Mouse (Mus musculus) left cerebral cortex, postnatal 10 days (tissue): ENCODE data around the gene Angpt4. TPM values are rescaled to one million over a fixed set of nuclear protein-coding genes. Genes with fewer than 3 reads are reported as not detected.

Experiments
- DNase-seq, 2 experiments: peaks; one replicate each; pipeline ENCODE4 v3.0.0; 2021 to 2022; ENCODE audit warnings: low spot score in 2 of 2, mixed read lengths in 1 of 2; ENCODE audit errors: extremely low spot score in 1 of 2
- intact Hi-C: fragments of 180-260 bp; cut with DNase I; formaldehyde crosslinking; loops from one replicate; pipeline ENCODE4 v1.15.1; 2025
- total RNA-seq, 2 experiments: library from RNA; stranded (reverse); gene quantifications; 2 replicates each; pipeline ENCODE4 v1.2.3; 2021

The Angpt4 gene
- total RNA-seq, 2 experiments from 2014 or later: 0.19 TPM; not detected in 1

DNA sequence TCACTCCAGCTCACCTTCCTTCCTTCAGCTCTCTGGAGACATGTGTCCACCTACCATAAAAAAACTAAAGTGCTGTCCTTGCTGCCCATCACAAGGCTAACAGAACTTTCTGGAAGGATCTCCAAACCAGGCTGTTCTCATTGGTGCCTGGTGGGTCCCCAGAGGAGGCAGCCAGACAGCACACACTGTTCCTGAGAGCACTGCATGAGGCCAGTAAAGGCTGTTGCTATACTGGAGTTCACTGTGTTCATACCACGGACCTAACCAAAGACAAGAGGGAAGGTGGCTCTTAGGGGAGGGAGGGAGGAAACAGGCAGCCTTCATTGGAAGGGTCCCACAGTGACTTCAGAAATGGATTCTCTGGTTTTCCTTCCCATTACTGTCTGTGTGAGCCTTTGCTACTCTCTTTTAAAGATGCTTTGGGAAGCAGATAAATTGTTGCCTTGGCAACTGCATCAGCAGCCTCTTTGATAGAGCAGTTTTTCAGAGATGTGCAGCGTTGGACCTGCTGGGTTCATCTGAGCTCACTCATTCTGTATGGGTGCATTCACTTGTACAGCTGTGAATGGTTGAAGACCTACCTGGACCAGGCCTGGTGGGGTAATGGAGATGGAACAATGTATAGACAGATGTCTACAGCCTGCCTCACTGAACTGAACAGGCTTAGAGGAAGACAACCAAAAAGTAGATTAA lies 38.2 kb downstream of the Angpt4 start:
- DNase-seq: peak in 1 of 2 experiments; percentile 53
- intact Hi-C loops: no loop called here

DNA sequence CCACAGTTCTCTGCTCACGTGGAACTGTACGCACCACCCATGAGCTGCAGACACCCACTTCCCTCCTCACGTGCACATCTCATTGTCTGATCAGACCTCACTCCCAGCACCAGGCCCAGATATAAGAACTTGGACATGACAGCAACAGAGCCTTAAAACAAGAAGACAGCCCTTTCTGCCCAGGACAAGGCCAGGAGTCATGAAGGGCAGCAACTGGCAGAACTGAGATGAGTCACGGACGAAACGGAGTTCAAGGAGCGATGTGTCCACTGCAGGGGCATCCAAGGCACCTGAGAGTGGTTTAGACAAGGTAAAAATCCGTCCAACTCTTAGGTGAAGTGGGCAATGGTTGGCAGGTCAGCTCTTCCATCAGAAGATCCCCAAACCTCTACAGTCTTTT lies 42.7 kb downstream of the Angpt4 start:
- intact Hi-C loops: no loop called here
- DNase-seq: no peak

DNA sequence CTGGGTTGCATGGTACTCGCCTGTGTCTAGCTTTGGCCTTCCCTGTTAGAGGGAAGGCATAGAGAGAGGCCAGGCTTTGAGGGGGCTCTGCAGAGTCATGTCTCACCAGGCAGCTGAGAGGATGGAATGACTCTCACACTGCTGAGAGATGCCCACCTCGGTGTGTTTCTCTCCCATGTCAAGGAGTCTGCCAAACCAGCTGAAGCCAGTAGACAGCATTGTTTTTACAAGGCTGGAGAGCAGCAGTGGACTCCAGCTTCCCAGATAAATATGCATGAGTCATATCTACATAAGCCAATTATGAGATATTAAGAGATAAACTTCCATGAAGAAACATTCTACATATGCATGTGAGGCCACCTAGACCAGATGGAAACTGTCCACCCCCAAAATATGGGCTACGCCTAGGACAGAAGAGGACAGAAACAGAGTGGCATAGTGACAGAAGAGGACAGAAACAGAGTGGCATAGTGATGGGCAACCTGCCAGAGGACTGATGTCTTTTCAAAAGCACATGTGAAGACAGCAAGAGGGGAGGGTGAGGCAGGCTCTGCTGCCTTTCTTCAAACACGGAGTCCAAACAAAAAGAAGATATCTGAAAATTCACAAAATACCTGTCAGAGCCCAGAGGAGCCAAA lies 45.6 kb downstream of the Angpt4 start:
- no peak for DNase-seq
- intact Hi-C loops: no loop called here

DNA sequence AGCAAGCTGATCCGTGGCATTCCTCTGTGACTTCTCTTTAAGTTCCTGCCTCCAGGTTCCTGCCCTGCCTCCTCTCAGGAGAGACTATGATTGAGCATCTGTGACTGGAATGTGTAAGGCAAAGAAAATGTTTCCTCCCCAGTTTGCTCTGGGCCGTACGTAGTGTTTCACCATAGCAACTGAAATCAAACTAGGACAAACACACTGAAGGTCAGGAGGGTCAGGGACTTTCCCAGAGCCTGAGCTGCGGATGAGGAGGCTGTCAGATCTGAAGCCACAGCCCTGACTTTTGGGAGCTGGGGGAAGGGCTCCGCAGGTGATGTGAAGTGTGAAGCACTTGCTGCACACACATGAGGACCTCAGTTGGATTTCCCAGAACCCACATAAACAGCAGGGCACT lies 48.3 kb downstream of the Angpt4 start:
- DNase-seq: no peak
- intact Hi-C loops: no loop called here

DNA sequence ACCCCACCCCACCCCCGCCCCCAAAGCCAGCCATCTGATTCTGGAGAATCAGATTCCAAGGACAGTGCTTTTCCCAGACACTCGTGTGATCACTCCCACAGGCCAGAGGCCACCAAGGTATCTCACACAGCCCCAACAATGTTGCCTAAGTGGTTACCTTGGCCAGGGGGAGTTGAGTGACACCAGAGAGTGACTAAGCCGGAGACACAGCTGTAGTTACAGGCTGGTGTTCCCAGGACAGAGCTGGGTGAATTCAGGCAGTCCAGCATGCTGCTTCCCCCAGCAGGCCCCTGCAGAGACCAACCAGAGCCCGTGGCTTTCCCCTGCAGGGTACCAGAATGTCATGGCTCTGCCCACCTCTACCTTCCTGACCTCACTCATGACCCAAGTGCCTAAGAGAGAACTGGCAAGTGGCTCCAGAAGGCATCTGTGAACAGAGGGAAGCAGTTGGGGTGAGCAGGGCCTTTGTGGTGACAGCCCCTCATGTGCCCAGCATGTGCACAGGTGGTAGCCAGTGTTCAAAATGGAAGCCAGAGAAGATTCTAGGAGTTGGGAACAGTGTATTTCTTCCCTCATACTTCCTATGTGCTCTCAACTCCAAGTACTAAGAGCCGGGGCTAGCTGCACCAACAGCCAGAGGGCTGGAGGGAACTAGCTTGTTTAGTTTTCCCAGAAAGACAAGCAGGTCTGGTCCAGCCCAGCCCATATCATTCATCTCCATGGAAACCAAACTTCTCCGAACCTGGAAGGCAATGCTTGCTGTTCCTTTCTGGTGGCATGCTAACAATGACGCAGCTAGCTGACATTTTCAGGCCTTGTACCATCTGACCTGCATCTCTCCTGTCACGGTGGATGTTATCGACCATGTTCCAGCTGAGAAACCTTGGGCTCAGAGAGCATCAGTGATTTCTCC lies 50.5 kb downstream of the Angpt4 start:
- intact Hi-C loops: no loop called here
- no peak for DNase-seq

DNA sequence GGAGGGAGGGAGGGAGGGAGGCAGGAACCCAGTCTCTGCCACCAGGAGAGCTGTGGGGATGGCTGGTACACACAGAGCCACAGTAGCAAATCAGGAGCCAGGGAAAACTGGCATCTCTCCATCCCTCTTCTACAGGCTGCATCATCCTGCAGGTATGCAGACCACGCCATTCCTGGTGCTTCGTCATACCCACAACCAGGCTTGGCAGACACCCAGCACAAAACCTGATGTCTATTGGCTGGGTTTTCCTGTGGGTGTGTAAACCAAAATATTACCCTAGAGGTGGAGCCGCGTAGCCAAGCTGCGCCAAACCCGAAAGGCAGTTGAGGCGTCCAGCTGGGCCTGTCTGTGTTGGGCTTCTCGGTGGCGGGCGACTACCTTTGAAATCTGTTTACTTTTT lies 51.5 kb downstream of the Angpt4 start:
- intact Hi-C loops: no loop called here
- DNase-seq: peak; percentile 42 to 81

DNA sequence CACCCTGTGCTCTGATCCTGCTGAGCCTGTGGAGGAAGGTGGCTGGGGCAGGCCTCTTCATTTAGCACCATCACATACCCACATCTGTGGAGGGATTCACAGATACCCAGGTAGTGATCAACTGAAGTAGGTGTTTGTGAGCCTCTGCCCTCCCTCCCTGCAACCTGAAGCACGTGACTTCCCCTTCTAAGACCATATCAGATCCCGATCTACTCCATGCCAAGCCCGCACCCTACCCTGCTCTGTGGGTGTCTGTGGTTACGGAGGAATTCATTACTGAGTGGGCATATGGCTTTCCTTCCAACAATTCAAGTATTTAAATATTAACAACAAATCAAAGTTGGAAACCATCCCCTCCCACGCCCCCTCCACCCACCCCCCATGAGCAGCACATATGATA lies 52.3 kb downstream of the Angpt4 start:
- no peak for DNase-seq
- intact Hi-C loops: no loop called here

DNA sequence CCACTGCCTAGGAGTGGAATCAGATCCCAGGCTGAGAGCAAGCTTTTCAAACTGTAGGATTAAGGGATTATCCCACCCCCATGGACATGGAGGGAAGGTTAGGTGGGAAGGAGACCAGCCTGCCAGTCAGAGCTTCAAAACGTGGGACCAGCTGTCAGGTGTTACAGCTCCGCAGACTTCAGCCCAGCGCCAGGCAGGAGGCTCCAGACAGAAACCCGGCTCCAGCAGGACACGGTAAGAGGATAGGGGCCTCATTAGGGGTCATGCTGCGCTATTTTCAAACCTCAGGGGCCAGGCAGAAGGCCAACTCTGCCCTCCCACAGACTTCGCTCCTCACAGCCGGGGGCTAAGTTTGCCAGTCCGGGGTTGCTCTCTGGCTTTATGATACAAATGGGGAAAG lies 53.0 kb downstream of the Angpt4 start:
- no peak for DNase-seq
- intact Hi-C loops: no loop called here

DNA sequence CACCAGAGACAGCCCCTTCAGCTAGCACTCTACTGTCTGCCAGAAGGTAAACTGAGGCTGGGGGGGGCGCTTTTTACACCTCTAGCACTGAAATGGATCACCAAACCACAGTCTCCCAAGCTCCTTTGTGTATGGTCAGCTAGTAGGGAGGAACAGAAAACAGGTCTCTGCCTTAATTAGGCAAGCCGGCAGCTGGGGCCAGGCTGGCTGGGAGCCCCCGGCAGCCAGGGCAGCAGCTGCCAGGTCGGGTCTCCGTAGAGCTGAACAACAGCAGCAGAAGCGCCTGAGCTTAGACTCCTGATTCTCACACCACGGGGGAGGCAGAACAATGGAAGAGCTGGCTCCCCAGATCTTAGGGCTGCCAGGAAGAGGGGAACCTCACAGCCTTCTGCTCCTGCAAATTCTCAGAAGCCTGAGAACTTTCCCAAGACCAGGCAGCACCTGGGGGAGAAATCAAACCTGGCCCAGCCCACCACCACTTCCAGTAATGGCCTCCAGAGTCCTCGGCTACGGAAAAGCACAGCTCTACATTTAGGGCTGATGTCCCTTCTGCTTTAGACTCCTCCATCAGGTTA lies 56.3 kb downstream of the Angpt4 start:
- no peak for DNase-seq
- intact Hi-C loops: no loop called here

DNA sequence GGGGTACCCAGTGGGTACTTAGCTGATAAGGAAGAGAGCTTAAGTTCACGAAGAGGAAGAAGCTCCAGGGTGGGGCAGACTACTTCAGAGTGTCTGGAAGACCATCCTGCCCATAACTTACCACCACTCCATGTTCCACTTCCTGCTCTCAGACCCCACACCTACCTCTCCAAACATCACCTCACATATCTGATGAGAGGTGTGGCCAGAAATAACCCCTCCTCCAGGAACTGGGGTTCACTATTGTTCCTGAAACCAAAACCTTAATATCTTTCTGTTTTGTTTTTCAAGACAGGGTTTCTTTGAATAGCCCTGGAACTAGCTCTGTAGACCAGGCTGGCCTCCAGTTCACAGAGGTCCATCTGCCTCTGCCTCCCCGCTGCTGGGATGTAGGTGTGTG lies 56.8 kb downstream of the Angpt4 start:
- intact Hi-C loops: no loop called here
- no peak for DNase-seq

DNA sequence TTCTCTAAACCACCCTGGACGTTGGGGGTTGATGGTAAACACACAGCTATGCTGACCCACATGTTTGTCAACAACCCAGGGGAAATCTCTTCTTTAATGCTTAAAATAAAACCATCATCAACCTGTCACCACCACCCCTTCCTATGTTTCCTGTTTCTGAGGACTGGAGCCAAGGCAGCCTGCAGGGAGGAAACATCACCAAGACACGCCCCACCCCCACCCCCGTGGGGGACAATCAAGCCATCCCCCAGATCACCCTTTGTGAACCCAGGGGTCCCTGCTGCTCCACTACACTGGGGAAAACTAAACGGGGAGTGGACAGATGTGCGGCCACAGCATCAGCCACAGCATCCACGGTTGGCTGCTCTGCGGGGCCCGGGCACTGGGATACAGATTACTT lies 57.4 kb downstream of the Angpt4 start:
- intact Hi-C loops: no loop called here
- no peak for DNase-seq

DNA sequence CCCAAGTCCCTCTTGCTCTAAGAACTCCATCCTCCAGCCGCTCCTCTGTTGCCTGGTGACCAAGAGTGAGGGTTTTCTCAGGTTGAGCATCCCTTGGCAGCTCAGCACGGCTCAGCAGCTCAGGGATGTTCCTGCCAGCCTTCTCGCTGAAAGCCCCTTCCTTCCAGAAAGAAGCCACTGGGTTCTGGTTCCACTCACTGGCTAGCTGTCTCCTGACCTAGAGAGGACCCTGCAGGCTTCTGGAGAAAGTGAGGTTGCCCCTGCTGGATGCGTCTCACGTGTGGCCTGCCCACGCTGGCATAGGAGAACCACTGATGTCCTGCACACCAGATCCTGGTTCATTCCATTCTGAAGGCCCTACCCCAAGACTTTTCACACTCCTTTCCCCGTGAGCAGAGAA lies 58.0 kb downstream of the Angpt4 start:
- no peak for DNase-seq
- intact Hi-C loops: no loop called here

DNA sequence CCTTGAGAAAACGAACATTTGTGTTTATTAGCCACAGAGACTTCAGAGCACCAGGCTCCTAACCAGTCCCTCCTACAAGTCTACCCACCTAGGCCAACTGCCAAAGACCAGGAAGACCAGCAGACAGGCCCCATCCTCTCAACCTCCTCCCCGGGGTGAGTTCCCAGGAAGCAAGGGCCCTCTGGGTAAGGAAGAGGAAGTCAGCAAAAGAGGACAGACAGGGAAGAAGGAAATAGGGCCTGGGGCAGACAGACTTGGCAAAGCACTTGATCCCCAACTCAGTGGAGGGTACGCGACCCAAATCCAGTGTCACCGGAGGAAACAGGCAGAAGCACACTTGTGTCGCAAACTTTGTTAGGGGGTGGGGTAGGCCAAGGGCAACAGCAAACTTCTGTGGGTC lies 58.4 kb downstream of the Angpt4 start:
- intact Hi-C loops: no loop called here
- no peak for DNase-seq

DNA sequence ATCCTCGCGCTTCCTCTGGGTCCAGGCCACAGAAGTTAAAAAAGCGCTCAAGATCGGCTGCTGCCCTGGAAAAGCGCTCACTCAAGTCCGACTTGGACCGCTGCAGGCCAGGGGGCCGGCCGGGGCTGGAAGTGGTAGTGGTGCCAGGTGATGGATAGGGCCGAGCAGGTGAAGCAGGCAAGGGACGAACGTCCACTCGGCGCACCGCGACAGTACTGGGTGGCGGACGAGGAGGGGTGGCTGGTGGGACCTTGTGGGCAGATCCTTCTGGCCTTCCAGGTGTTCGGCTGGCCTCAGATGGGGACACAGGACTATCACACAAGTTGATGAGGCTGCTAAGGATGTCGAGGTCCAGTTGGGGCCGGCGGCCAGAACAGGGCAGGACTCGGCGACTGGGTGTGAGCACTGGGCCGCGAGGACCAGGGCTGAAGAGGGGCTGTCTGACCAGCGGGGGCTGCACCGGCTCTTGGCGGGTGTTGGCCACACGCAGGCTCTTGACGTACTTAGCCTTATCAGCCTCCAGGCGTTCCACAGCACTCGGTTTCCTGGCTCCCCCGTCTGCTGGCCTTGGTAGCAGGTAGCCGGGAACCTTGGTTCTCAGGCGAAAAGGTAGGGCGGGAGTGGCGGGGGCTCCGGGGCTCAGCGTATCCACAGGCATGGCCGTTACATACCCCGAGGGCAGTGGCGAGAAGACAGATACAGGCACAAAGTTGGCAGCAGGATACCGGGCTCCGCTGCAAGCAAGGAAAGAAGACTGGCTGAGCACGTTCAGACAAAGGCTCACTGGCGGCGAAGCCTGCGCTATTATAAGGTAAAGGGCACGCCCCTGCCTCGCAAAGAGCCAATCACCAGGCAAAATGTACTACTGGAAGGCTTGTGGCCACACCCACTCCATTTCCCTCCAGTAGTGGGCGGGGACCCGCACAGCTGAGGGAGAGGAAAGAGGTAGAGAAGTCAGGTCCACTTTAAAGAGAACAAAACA lies 59.5 kb downstream of the Angpt4 start:
- DNase-seq: peak; percentile 80 to 86
- intact Hi-C loops: no loop called here

DNA sequence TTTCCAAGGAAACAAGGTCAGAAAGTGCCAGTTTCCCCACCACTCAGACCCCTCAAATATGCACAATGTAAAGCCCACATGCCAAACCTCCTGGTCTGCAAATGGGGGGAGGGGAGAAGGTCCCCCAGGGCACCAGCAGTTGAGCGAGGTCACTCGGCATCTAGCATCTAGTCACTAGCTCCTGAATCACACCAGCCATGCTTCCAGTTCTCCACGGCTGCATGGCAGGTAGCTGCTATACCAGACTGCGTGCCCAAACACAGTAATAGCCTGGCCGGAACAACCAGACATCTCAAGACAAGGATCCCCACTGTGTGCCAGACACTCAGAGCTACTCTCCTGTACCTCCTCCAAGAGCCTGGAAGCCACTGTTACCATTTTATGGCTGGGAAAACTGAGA lies 60.7 kb downstream of the Angpt4 start:
- DNase-seq: peak in 1 of 2 experiments; percentile 17
- intact Hi-C loops: no loop called here

DNA sequence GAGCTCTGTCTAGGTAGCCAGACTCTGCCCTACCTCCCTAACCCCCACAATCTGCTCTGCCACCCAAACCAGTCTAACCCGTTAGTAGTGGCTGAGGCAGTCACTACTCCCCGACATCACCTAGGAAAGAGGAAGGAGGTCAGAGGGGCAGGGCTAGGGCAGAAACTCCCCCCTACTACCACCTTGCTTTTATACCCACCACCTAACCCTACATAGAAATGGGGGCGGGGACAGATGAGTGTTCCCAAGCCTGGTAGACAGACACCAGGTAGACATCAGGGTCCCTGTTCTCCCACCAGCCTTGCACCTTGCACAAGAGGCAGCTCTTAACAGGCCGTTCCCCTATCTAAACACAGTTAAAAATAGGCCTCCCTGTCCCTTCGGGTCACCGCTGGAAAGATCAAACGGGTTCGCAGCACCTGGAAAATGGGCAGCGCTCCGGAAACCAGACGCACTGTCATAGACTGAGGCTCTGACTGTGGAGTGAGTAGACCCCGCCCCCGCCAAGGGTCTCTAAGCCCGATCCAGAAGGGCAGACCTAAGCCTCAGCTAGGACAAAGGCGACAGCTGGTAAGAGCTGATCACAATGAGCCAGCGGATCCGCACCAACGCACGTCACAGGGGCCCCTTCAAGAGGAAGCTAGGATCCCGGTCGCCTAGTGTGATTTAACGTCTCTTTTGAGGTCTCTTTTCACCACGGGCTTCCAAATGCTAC lies 62.0 kb downstream of the Angpt4 start:
- DNase-seq: peak in 1 of 2 experiments; percentile 57
- intact Hi-C loops: no loop called here

DNA sequence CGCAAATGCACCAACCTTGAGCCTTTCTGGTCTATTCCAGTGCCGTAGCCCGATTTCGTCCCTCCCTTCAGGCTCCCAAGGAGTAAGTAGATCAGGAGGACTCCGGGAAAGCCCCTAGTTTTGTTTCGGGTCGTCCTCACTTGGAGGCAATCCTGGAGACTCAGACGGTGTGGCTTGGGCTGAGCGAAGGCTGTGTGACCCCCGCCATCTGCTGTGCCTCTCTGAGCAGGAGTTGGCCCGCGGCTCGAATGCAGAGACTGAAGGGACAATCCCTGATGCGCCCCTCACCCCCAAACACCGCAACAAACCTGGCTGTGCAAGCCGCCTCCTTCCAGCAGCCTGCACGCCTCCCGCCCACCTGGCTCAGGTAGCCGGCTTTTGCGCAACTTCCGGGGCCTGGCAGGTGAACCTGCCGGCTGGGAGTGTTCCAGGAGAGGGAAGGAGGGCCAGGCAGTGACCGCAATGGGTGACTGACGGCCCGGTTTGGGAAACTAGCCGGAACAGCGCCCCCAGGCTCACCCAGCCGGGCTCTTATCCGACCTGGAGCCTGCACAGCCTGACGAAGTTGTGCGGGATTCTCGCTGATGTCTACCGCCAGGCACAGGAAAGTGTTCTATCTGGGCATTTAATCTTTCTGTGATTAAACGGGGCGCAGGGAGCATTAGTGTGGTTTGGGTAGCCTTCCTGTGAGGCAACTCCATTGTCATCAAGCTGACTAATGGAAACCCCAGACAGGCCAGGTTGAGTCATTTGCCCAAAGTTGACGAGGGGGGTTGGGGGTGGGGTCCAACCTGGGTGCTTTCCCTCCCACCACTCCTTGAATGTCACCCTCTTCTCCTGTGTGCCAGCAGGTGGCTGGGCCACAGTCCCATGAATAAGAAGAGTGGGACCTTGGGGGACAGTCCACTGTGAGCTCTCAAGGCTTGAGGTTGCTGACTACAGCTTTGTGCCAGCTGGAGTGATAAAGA lies 62.9 kb downstream of the Angpt4 start:
- intact Hi-C loops: no loop called here
- DNase-seq: peak in 1 of 2 experiments; percentile 48
